Mouse (Mus musculus) neural tube, embryonic 15.5 days (tissue): Measurements from ENCODE around the gene Rhobtb1. TPM values are rescaled to one million over a fixed set of nuclear protein-coding genes. Genes with fewer than 3 reads are reported as not detected.
A peak's percentile ranks its signal among the peaks of the same experiment; 100 is the strongest.

Source experiments
- ATAC-seq: fragments of 200-750 bp; cut with Nextera tagmentation; 2 replicates; pipeline ENCODE4 v1.8.0; 2017; ENCODE audit warnings: mild to moderate bottlenecking, moderate TSS enrichment, moderate library complexity; ENCODE audit not compliant: low FRiP score
- H3K27ac ChIP-seq: fragments of 300-500 bp; sonication (generic); replicated peaks from 2 replicates; pipeline ENCODE4 v1.5.1; 2015; ENCODE audit warnings: mild to moderate bottlenecking, inconsistent platforms
- H3K27me3 ChIP-seq: fragments of 300-500 bp; sonication (generic); replicated peaks from 2 replicates; pipeline ENCODE4 v1.6.1; 2015; ENCODE audit warnings: inconsistent platforms
- H3K36me3 ChIP-seq: fragments of 300-500 bp; sonication (generic); 2 replicates; pipeline ENCODE4 v1.6.1; 2015; ENCODE audit warnings: inconsistent platforms
- H3K4me1 ChIP-seq: fragments of 300-500 bp; sonication (generic); 2 replicates; pipeline ENCODE4 v1.6.1; 2015; ENCODE audit warnings: inconsistent platforms
- H3K4me2 ChIP-seq: fragments of 300-500 bp; sonication (generic); 2 replicates; pipeline ENCODE4 v1.6.1; 2015; ENCODE audit warnings: inconsistent platforms, mild to moderate bottlenecking, moderate library complexity
- H3K4me3 ChIP-seq: fragments of 300-500 bp; sonication (generic); replicated peaks from 2 replicates; pipeline ENCODE4 v1.5.1; 2015; ENCODE audit warnings: mild to moderate bottlenecking, inconsistent platforms
- H3K9ac ChIP-seq: fragments of 300-500 bp; sonication (generic); replicated peaks from 2 replicates; pipeline ENCODE4 v1.6.1; 2015; ENCODE audit warnings: mild to moderate bottlenecking, inconsistent platforms
- H3K9me3 ChIP-seq: fragments of 300-500 bp; sonication (generic); replicated peaks from 2 replicates; pipeline ENCODE4 v1.6.1; 2016; ENCODE audit warnings: inconsistent platforms
- WGBS: fragments of 180-500 bp; shearing (Covaris S2); methylation state at CpG from one replicate; pipeline ENCODE4 v1.1.7; 2015; ENCODE audit warnings: mixed read lengths; 5-methylcytosine and 5-hydroxymethylcytosine counted together
- polyA plus RNA-seq: library from polyadenylated mRNA; unstranded; fragments of >200 nt; fragmentation: Nextera tagmentation; extraction: Ambion mirVana; gene quantifications from 2 replicates; pipeline ENCODE4 v1.2.1, GENCODE M21; 2015

The Rhobtb1 gene
- polyA plus RNA-seq, 1 experiment from 2014 or later, result 15.7 TPM

GRCm38 (mm10) chr10:69251254-69251653 is 100.0 kb downstream of the Rhobtb1 start:
- WGBS, result 93% methylated on average over 6 of the region's 6 CpGs
- Histone ChIP-seq H3K36me3 (peaks cover 11% of the 10 kb centered on the region), H3K4me1 (peaks cover 29% of the 10 kb centered on the region), H3K4me3 (no peak overlapping the region), H3K9ac (no peak overlapping the region), H3K27me3 (no peaks in the 10 kb centered on the region), H3K9me3 (no peaks in the 10 kb centered on the region), H3K4me2 (no peak overlapping the region), H3K27ac (no peak overlapping the region)
- no peak for ATAC-seq

- Histone ChIP-seq H3K4me2 (no peak overlapping the region), H3K4me1 (peaks cover 29% of the 10 kb centered on the region), H3K9ac (no peak overlapping the region), H3K4me3 (no peak overlapping the region), H3K36me3 (peaks cover 11% of the 10 kb centered on the region), H3K27me3 (no peaks in the 10 kb centered on the region), H3K9me3 (no peaks in the 10 kb centered on the region), H3K27ac (peak overlapping the region; percentile 14; the same call in 1 of the 2 replicates)
- WGBS, result 88% methylated on average over 17 of the region's 17 CpGs
- no peak for ATAC-seq
Measured at GRCm38 (mm10) chr10:69252112-69253074, 101.2 kb downstream of the Rhobtb1 start.

GRCm38 (mm10) chr10:69253075-69253685 is 101.9 kb downstream of the Rhobtb1 start:
- H3K4me1 ChIP-seq, result peaks cover 29% of the 10 kb centered on the region
- H3K4me3 ChIP-seq, result no peak overlapping the region
- no peak overlapping the region for H3K9ac ChIP-seq
- 47% methylated on average over 5 of the region's 5 CpGs for WGBS
- no peaks in the 10 kb centered on the region for H3K27me3 ChIP-seq
- H3K36me3 ChIP-seq, result peaks cover 11% of the 10 kb centered on the region
- H3K4me2 ChIP-seq, result no peak overlapping the region
- no peak for ATAC-seq
- peak overlapping the region; percentile 45 for H3K27ac ChIP-seq
- H3K9me3 ChIP-seq, result no peaks in the 10 kb centered on the region

GRCm38 (mm10) chr10:69253686-69254080 is 102.4 kb downstream of the Rhobtb1 start:
- peaks cover 29% of the 10 kb centered on the region for H3K4me1 ChIP-seq
- H3K36me3 ChIP-seq, result peaks cover 11% of the 10 kb centered on the region
- H3K27ac ChIP-seq, result peak overlapping the region; percentile 45
- WGBS, result 72% methylated on average over 5 of the region's 5 CpGs
- no peak overlapping the region for H3K9ac ChIP-seq
- no peak overlapping the region for H3K4me2 ChIP-seq
- no peak for ATAC-seq
- no peaks in the 10 kb centered on the region for H3K9me3 ChIP-seq
- no peaks in the 10 kb centered on the region for H3K27me3 ChIP-seq
- no peak overlapping the region for H3K4me3 ChIP-seq

- Histone ChIP-seq H3K4me1 (peaks cover 29% of the 10 kb centered on the region), H3K27me3 (no peaks in the 10 kb centered on the region), H3K9me3 (no peaks in the 10 kb centered on the region), H3K36me3 (peaks cover 9% of the 10 kb centered on the region), H3K27ac (peak overlapping the region; percentile 45; the same call in 1 of the 2 replicates), H3K4me3 (no peak overlapping the region), H3K9ac (no peak overlapping the region), H3K4me2 (no peak overlapping the region)
- peak; percentile 70; the same call in 1 of the 2 replicates for ATAC-seq
- 7% methylated on average over 8 of the region's 8 CpGs for WGBS
Measured at GRCm38 (mm10) chr10:69254390-69254847, 103.2 kb downstream of the Rhobtb1 start.

- no peak overlapping the region for H3K4me3 ChIP-seq
- 39% methylated on average over 5 of the region's 5 CpGs for WGBS
- no peak for ATAC-seq
Measured at GRCm38 (mm10) chr10:69255594-69255993, 104.4 kb downstream of the Rhobtb1 start.

GRCm38 (mm10) chr10:69257592-69258133 is 106.4 kb downstream of the Rhobtb1 start:
- H3K27ac ChIP-seq, result no peak overlapping the region
- H3K9me3 ChIP-seq, result no peaks in the 10 kb centered on the region
- no peak overlapping the region for H3K9ac ChIP-seq
- H3K27me3 ChIP-seq, result no peaks in the 10 kb centered on the region
- 82% methylated on average over 6 of the region's 6 CpGs for WGBS
- no peak overlapping the region for H3K4me2 ChIP-seq
- ATAC-seq, result no peak
- H3K4me3 ChIP-seq, result no peak overlapping the region
- H3K36me3 ChIP-seq, result no peaks in the 10 kb centered on the region
- peaks cover 24% of the 10 kb centered on the region for H3K4me1 ChIP-seq

More at GRCm38 (mm10) chr10:69255594-69255993, 104.4 kb downstream of the Rhobtb1 start:
- Histone ChIP-seq H3K4me2 (no peak overlapping the region), H3K9ac (no peak overlapping the region), H3K36me3 (no peaks in the 10 kb centered on the region; the same call in 1 of the 2 replicates), H3K9me3 (no peaks in the 10 kb centered on the region), H3K4me1 (peaks cover 29% of the 10 kb centered on the region), H3K27me3 (no peaks in the 10 kb centered on the region), H3K27ac (no peak overlapping the region)

GRCm38 (mm10) chr10:69258588-69258987 is 107.4 kb downstream of the Rhobtb1 start:
- ATAC-seq, result no peak

GRCm38 (mm10) chr10:69259161-69259560 is 107.9 kb downstream of the Rhobtb1 start:
- Histone ChIP-seq H3K4me2 (no peak overlapping the region), H3K36me3 (no peaks in the 10 kb centered on the region), H3K27me3 (no peaks in the 10 kb centered on the region), H3K4me1 (peaks cover 20% of the 10 kb centered on the region), H3K9me3 (no peaks in the 10 kb centered on the region), H3K27ac (no peak overlapping the region), H3K4me3 (no peak overlapping the region), H3K9ac (no peak overlapping the region)
- no peak for ATAC-seq
- WGBS, result 66% methylated on average over 2 of the region's 2 CpGs

More at GRCm38 (mm10) chr10:69258588-69258987, 107.4 kb downstream of the Rhobtb1 start:
- no peaks in the 10 kb centered on the region for H3K36me3 ChIP-seq
- peaks cover 21% of the 10 kb centered on the region for H3K4me1 ChIP-seq
- no peaks in the 10 kb centered on the region for H3K9me3 ChIP-seq
- no peaks in the 10 kb centered on the region for H3K27me3 ChIP-seq
- no peak overlapping the region for H3K4me3 ChIP-seq
- WGBS, result 74% methylated on average over 9 of the region's 9 CpGs
- H3K4me2 ChIP-seq, result no peak overlapping the region
- H3K27ac ChIP-seq, result no peak overlapping the region
- H3K9ac ChIP-seq, result no peak overlapping the region

- H3K4me1 ChIP-seq, result peaks cover 14% of the 10 kb centered on the region
- 92% methylated on average over 8 of the region's 8 CpGs for WGBS
- no peaks in the 10 kb centered on the region for H3K27me3 ChIP-seq
- no peak overlapping the region for H3K9ac ChIP-seq
- no peaks in the 10 kb centered on the region for H3K9me3 ChIP-seq
- no peaks in the 10 kb centered on the region for H3K36me3 ChIP-seq
- H3K4me3 ChIP-seq, result no peak overlapping the region
- H3K4me2 ChIP-seq, result no peak overlapping the region
- H3K27ac ChIP-seq, result no peak overlapping the region
- no peak for ATAC-seq
Measured at GRCm38 (mm10) chr10:69259929-69260328, 108.7 kb downstream of the Rhobtb1 start.

GRCm38 (mm10) chr10:69262918-69263822 is 111.9 kb downstream of the Rhobtb1 start:
- Histone ChIP-seq H3K4me2 (no peak overlapping the region), H3K27ac (no peak overlapping the region), H3K36me3 (no peaks in the 10 kb centered on the region), H3K4me3 (no peak overlapping the region), H3K9me3 (no peaks in the 10 kb centered on the region), H3K9ac (no peak overlapping the region), H3K27me3 (no peaks in the 10 kb centered on the region), H3K4me1 (peaks cover 11% of the 10 kb centered on the region)
- WGBS, result 83% methylated on average over 14 of the region's 14 CpGs
- ATAC-seq, result no peak
